Mouse (Mus musculus): Measurements from ENCODE around the gene Rhod.

DNA sequence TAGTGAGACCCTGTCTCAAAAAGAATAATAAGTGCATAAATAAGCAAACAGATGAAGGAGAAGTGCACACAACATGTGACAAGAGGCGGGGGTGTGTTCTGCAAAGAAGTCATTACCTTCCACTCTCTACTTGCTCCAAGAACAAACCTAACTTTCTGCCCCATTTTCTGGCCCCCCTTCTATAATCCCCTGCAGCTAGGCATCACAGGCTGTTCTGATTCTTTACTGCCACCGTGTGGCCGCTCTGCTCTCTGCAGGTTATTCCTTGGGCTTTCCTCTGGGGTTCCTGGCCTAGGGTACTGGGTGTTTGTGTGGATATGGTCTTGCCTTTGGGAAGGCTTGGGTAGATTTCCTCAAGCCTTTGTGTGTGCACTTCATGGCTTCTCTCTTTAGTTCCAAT, 3.2 kb upstream of the Rhod start:
- TF ChIP-seq ZC3H11A (IDR thresholded peaks at IDR 0.05; ENCODE audit: low read depth, low read length) = peak; percentile 60
- no peak for TF ChIP-seq UBTF (IDR thresholded peaks at IDR 0.05; ENCODE audit: borderline replicate concordance, insufficient read depth, low read depth, low read length)
- peak; percentile 73 to 92 (median 90) for TF ChIP-seq CTCF (IDR thresholded peaks at IDR 0.05 in 2 of 3, conservative IDR thresholded peaks at IDR 0.05 in 1 of 3; ENCODE audit: control insufficient read depth in 1 of 3, insufficient read depth in 1 of 3, low read depth in 2 of 3, low read length in 3 of 3, poor library complexity in 1 of 3, severe bottlenecking in 1 of 3)
- no peak for TF ChIP-seq ZNF384 (IDR thresholded peaks at IDR 0.05; ENCODE audit: low read depth, low read length)
- no peak for TF ChIP-seq MXI1 (IDR thresholded peaks at IDR 0.05; ENCODE audit: low read depth, low read length)
- no peak for TF ChIP-seq POLR2A (IDR thresholded peaks at IDR 0.05; ENCODE audit: control insufficient read depth in 1 of 2, insufficient read depth in 1 of 2, low read depth in 1 of 2, low read length in 2 of 2, poor library complexity in 1 of 2)
- TF ChIP-seq GATA1 (IDR thresholded peaks at IDR 0.05; ENCODE audit: low read depth, low read length) = no peak
- no peak for TF ChIP-seq KAT2A (conservative IDR thresholded peaks at IDR 0.05; ENCODE audit: low read depth, low read length)
- TF ChIP-seq EP300 (IDR thresholded peaks at IDR 0.05; ENCODE audit: low read depth in 1 of 2, low read length in 2 of 2) = no peak
- peak; percentile 81 for TF ChIP-seq SMC3 (IDR thresholded peaks at IDR 0.05; ENCODE audit: low read depth, low read length)
- TF ChIP-seq MAZ (IDR thresholded peaks at IDR 0.05; ENCODE audit: low read depth, low read length) = peak; percentile 53; the same call in 1 of the 2 replicates
- TF ChIP-seq USF1 (IDR thresholded peaks at IDR 0.05; ENCODE audit: low read depth, low read length) = 0 out of 2 replicates have a peak, but pooled peaks have one; percentile 2

Measured in MEL (cell line).